Mouse (Mus musculus) testis, adult 10 weeks (tissue): Measurements from ENCODE around the gene Capza1. TPM values are rescaled to one million over a fixed set of nuclear protein-coding genes. Genes with fewer than 3 reads are reported as not detected.

Experiments used
- polyA plus RNA-seq: library from polyadenylated mRNA; stranded (reverse); fragments of 350-450 nt; fragmentation: Illumina TruSeq; extraction: RNeasy Lipid Tissue Mini Kit (QIAGEN cat#74804); gene quantifications from one replicate; pipeline ENCODE4 v1.2.3, GENCODE M21; 2014; ENCODE audit warnings: low read depth, low replicate concordance

The Capza1 gene
- 486 TPM for polyA plus RNA-seq

DNA sequence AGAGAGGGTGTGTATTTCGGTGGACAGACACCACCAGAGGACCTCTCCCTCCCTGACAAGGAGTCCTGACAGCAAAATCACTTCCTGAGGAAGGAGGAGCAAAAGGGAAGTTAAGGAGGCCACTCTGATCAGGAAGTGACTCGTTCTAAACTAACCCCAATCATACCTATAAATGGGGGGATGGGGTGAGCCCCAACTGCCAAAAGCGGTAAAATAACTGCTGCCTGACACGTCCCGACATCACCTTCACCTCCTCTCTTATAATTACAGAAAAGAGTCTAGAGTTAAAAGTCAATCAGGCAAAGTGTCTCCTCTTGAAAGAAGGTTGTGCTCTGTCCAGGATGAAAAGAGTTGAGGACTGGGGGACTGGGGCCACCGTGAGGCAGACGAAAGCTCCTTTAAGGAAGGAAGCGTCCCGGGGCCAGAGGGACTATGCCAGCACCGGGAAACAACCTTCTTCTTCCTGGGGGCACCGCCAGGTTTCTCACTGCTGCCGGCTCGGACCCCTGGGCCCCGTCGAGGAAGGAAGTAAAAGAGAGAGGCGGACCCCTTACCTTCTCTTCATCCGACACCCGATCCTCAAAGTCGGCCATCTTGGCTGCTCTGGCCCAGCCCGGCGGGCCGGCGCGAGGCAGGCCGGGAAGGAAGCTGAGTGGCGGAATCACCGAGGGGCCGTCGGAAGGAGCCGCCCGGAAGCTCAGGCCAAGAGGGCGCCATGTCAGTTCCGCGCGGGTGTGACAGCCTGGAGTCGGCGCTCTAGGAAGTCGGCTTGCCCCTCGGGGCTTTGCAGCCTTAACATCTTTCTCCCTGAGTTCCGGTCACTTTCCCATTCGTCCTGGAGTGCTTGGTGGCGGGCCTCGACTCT, at the start of gene Capza1, which contains the start of gene St7l:
Capza1 (minus strand) TSS at position 720 of the 865 bp plus-strand sequence.
St7l (plus strand) TSS at position 220 of the 865 bp plus-strand sequence.

DNA sequence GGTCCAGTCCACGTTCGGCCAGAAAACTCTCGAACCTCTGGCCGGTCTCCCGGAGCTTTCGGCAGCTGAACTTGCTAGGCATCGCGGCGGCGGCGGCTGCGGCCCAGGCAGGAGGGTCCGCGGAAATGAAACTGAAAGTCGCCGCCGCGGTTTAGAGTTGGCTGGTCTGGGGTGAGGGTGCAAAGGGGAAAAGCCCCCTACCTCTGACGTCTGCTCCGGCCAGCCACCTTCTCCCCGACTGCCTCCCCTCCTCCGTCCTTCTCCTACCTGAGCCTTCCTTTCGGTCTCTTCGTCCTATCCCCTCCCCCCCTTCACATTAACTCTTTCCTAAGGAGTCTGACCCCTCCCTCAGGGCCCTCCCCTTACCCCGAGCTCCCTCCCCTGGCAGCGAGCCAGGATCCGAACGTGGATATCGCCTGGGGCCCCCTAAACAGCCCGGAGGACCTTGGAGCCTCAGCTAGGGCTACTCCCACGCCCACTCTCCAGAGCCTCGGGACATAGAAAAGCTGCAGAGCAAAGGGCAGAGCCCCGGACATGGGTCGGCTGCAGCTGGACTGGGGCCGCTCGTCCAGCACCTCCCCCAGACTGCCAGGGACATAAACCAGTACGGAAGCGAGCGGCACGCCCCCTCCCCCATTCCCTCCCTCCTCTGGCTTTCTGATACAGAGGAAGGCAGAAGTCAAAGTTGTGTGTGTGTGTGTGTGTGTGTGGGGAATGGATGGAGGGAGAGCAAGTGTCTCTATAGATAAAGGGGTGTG, 46.1 kb downstream of the Capza1 start, which contains the start of gene Mov10:
Mov10 (minus strand) TSS at position 573 of the 758 bp plus-strand sequence.

DNA sequence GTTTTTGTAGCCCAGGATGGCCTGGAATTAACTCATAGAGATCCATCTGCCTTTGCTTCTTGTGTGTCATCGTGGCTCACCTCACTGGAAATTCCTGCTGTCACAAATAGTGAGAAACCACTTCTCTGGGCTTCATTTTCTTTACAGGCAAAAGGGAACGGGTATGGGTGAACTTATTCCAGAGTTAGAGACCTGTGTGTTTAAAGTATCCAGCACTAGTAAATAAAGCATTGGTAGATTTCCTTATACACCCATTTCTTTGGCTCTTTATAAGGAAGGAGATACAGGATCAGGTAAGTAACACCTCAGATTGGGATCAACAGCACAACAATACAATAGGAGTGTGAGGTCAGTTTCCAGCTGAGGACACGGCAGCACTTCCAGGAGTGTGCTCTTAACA, 76.2 kb downstream of the Capza1 start, which contains the start of gene Rhoc:
Rhoc (plus strand) TSS at position 301 of the 400 bp plus-strand sequence.

DNA sequence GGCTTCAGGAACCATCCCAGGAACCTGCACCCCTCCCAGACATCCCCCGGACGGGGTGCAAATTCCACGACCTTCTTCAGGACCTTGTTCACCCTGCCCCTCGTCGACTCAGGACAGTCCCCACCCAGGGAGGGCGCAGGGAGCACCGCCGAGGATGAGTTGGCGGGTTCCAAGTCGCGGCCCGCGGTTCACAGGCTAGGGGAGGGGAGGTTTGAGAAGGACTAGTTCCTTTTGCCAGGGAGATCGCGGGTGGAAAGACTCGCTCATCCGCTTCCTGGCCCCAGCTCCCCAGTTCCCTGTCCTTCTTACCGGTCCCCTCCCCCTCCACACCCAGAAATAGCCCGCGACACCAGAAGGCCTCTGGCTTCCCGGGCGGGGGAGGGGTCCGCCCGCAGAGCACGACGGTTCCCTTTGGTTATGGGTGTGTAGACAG, 82.8 kb downstream of the Capza1 start, which contains the start of gene Fam19a3:
Fam19a3 (minus strand) TSS at position 370 of the 433 bp plus-strand sequence.

DNA sequence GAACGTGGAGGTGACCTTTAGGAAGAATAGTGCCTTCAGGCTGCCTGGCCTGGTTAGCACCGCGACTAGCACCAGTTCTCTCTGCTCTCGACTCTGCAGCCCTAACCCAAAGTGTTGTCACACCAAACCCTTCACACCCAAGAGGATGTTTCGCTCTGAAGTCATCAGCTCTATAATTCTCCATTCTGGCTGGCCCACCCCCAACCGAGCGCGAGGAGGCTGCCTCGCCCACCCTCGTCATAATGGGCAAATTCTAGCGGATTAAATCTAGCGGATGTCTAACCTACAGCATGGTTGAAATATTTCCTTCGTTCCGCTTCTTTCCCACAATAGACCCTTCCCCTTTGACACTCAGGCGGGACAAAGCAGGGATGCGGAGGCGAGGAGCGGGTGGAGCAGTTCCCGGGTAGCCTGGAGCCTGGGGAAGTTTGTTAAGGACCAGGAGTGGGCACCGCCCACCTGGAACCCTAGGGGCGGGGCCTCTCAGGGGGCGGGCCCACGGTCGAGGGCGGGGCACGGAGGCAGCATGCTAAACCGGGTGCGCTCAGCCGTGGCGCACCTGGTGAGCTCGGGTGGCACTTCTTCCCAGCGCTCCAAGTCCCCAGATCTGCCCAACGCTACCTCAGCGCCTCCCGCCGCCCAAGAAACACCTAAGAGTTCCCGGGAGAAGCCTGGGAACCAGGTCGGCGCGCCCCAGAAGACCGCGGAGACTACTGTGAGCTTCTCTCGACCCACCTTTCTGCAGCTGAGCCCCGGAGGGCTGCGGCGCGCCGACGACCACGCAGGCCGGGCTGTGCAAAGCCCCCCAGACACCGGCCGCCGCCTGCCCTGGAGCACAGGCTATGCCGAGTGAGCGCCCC, 83.5 kb downstream of the Capza1 start, which contains the start of gene Ppm1j:
Ppm1j (plus strand) TSS at position 496 of the 860 bp plus-strand sequence.

Other genes starting within 250 kb of the Capza1 start
- 25.1 TPM for gene Slc16a1, start 225.8 kb downstream of the Capza1 start, polyA plus RNA-seq
- gene Ppm1j, start 83.4 kb downstream of the Capza1 start, polyA plus RNA-seq = 3.4 TPM
- 0.85 TPM for gene Fam19a3, start 82.7 kb downstream of the Capza1 start, polyA plus RNA-seq
- gene Rhoc, start 76.1 kb downstream of the Capza1 start, polyA plus RNA-seq = 1.0 TPM
- gene Mov10, start 45.9 kb downstream of the Capza1 start, polyA plus RNA-seq = 1.0 TPM
- gene St7l, start 500 bp downstream of the Capza1 start, polyA plus RNA-seq = 100.0 TPM
- 0.46 TPM for gene Wnt2b, start 97.4 kb upstream of the Capza1 start, polyA plus RNA-seq
- gene Cttnbp2nl, start 188.6 kb upstream of the Capza1 start, polyA plus RNA-seq = 31.7 TPM
- 1.5 TPM for gene 4930564D02Rik, start 202.3 kb upstream of the Capza1 start, polyA plus RNA-seq